Mouse (Mus musculus) brain, embryonic 14.5 days (tissue): Measurements from ENCODE around the gene F11.

ENCODE experiments used
- CTCF ChIP-seq: fragments of 200-500 bp; IDR thresholded peaks from 2 replicates; pipeline ENCODE4 v1.5.1; 2012; ENCODE audit warnings: inconsistent platforms, mild to moderate bottlenecking, moderate library complexity, borderline replicate concordance; ENCODE audit not compliant: insufficient read depth, insufficient read length; ENCODE audit errors: extremely low read depth
- POLR2A ChIP-seq: fragments of 200-500 bp; IDR thresholded peaks from 2 replicates; pipeline ENCODE4 v1.6.1; 2012; ENCODE audit warnings: mild to moderate bottlenecking, inconsistent platforms, borderline replicate concordance; ENCODE audit not compliant: poor library complexity, insufficient read depth, insufficient read length, severe bottlenecking; ENCODE audit errors: extremely low read depth

- no peak for TF ChIP-seq CTCF
- TF ChIP-seq POLR2A, result no peak
These were observed 30.0 kb upstream of the F11 start for GRCm38 (mm10) chr8:45291790-45292189.
